Mouse (Mus musculus) gastrocnemius, postnatal 25 days (tissue): ENCODE results near the gene Grb14. TPM values are rescaled to one million over a fixed set of nuclear protein-coding genes. Genes with fewer than 3 reads are reported as not detected.

Source experiments
- DNase-seq: peaks from one replicate; pipeline ENCODE4 v3.0.0; 2022
- total RNA-seq, 2 experiments: library from RNA; stranded (reverse); gene quantifications; 1 replicate in 1 of 2; 2 replicates in 1 of 2; pipeline ENCODE4 v1.2.3; 2021

The Grb14 gene
- total RNA-seq, 2 experiments from 2014 or later = 13.2 to 25.2 TPM

GRCm38 (mm10) chr2:64878275-64878674, 146.5 kb downstream of the Grb14 start:
- DNase-seq = no peak

Other genes starting within 250 kb of the Grb14 start
- 1 to 10 TPM; 3.9 to 4.8 TPM for gene Cobll1, start 214.4 kb upstream of the Grb14 start, total RNA-seq